Mouse (Mus musculus) liver, embryonic 13.5 days (tissue): ENCODE measurements around the gene Lpin2. TPM values are rescaled to one million over a fixed set of nuclear protein-coding genes. Genes with fewer than 3 reads are reported as not detected.

ENCODE experiments used
- ATAC-seq: fragments of 200-750 bp; cut with Nextera tagmentation; 2 replicates; pipeline ENCODE4 v1.8.0; 2017; ENCODE audit warnings: low read depth, mild to moderate bottlenecking, moderate number of reproducible peaks, moderate library complexity
- DNase-seq: peaks from one replicate; pipeline ENCODE4 v3.0.0; 2022
- H3K27ac ChIP-seq: fragments of 300-500 bp; sonication (generic); 2 replicates; pipeline ENCODE4 v1.5.1; 2015; ENCODE audit warnings: moderate library complexity, mild to moderate bottlenecking, inconsistent platforms
- H3K27me3 ChIP-seq: fragments of 300-500 bp; sonication (generic); 2 replicates; pipeline ENCODE4 v1.6.1; 2015; ENCODE audit warnings: mild to moderate bottlenecking, inconsistent platforms
- H3K36me3 ChIP-seq: fragments of 300-500 bp; sonication (generic); 2 replicates; pipeline ENCODE4 v1.6.1; 2015; ENCODE audit warnings: mild to moderate bottlenecking, inconsistent platforms
- H3K4me1 ChIP-seq: fragments of 300-500 bp; sonication (generic); replicated peaks from 2 replicates; pipeline ENCODE4 v1.6.1; 2015; ENCODE audit warnings: inconsistent platforms
- H3K4me2 ChIP-seq: fragments of 300-500 bp; sonication (generic); 2 replicates; pipeline ENCODE4 v1.6.1; 2015; ENCODE audit warnings: inconsistent platforms, mild to moderate bottlenecking, moderate library complexity
- H3K4me3 ChIP-seq: fragments of 300-500 bp; sonication (generic); replicated peaks from 2 replicates; pipeline ENCODE4 v1.5.1; 2015; ENCODE audit warnings: mild to moderate bottlenecking, inconsistent platforms
- H3K9ac ChIP-seq: fragments of 300-500 bp; sonication (generic); 2 replicates; pipeline ENCODE4 v1.6.1; 2015; ENCODE audit warnings: mild to moderate bottlenecking, inconsistent platforms
- H3K9me3 ChIP-seq: fragments of 300-500 bp; sonication (generic); replicated peaks from 2 replicates; pipeline ENCODE4 v1.6.1; 2016; ENCODE audit warnings: inconsistent platforms
- WGBS: fragments of 180-500 bp; shearing (Covaris S2); methylation state at CpG from one replicate; pipeline ENCODE4 v1.1.7; 2015; ENCODE audit not compliant: insufficient replicate concordance; 5-methylcytosine and 5-hydroxymethylcytosine counted together
- polyA plus RNA-seq: library from polyadenylated mRNA; unstranded; fragments of >200 nt; fragmentation: Nextera tagmentation; extraction: Ambion mirVana; gene quantifications from 2 replicates; pipeline ENCODE4 v1.2.1, GENCODE M21; 2015

Gene Lpin2
- polyA plus RNA-seq, 1 experiment from 2014 or later = 38.0 TPM

GRCm38 (mm10) chr17:71234041-71234594 lies 51.8 kb downstream of the Lpin2 start:
- H3K27ac ChIP-seq = peak overlapping the region; percentile 80
- H3K27me3 ChIP-seq = no peaks in the 10 kb centered on the region
- no peak overlapping the region for H3K4me2 ChIP-seq
- no peak for ATAC-seq
- H3K4me1 ChIP-seq = peaks cover 73% of the 10 kb centered on the region
- no peak for DNase-seq
- H3K9ac ChIP-seq = no peak overlapping the region
- no peaks in the 10 kb centered on the region for H3K9me3 ChIP-seq
- peaks cover 77% of the 10 kb centered on the region for H3K36me3 ChIP-seq
- WGBS = 90% methylated on average over 12 of the region's 12 CpGs
- no peak overlapping the region for H3K4me3 ChIP-seq

GRCm38 (mm10) chr17:71235229-71235958 lies 53.0 kb downstream of the Lpin2 start:
- Histone ChIP-seq H3K36me3 (peaks cover 76% of the 10 kb centered on the region), H3K9ac (peak overlapping the region; percentile 66), H3K4me3 (peak overlapping the region; percentile 7; the same call in 1 of the 2 replicates), H3K27ac (peak overlapping the region; percentile 98), H3K4me2 (peak overlapping the region; percentile 60), H3K4me1 (peaks cover 73% of the 10 kb centered on the region), H3K9me3 (no peaks in the 10 kb centered on the region), H3K27me3 (no peaks in the 10 kb centered on the region)
- ATAC-seq (peak; percentile 99), DNase-seq (peak; percentile 92)
- 26% methylated on average over 12 of the region's 12 CpGs for WGBS

GRCm38 (mm10) chr17:71238494-71238893 lies 56.1 kb downstream of the Lpin2 start:
- Histone ChIP-seq H3K27me3 (no peaks in the 10 kb centered on the region), H3K4me1 (peaks cover 62% of the 10 kb centered on the region), H3K4me3 (no peak overlapping the region), H3K9me3 (no peaks in the 10 kb centered on the region), H3K9ac (peak overlapping the region; percentile 52), H3K36me3 (peaks cover 80% of the 10 kb centered on the region), H3K4me2 (peak overlapping the region; percentile 36), H3K27ac (peak overlapping the region; percentile 98)
- ATAC-seq (peak; percentile 30), DNase-seq (peak; percentile 50)
- 40% methylated on average over 7 of the region's 7 CpGs for WGBS

GRCm38 (mm10) chr17:71240811-71241210 lies 58.5 kb downstream of the Lpin2 start:
- no peak overlapping the region for H3K4me3 ChIP-seq
- no peaks in the 10 kb centered on the region for H3K27me3 ChIP-seq
- H3K9ac ChIP-seq = no peak overlapping the region
- peaks cover 42% of the 10 kb centered on the region for H3K4me1 ChIP-seq
- H3K4me2 ChIP-seq = no peak overlapping the region
- peaks cover 93% of the 10 kb centered on the region for H3K36me3 ChIP-seq
- DNase-seq = no peak
- H3K27ac ChIP-seq = peak overlapping the region; percentile 31; the same call in 1 of the 2 replicates
- no peak for ATAC-seq
- 91% methylated on average over 9 of the region's 9 CpGs for WGBS
- H3K9me3 ChIP-seq = no peaks in the 10 kb centered on the region

GRCm38 (mm10) chr17:71242666-71243065 lies 60.3 kb downstream of the Lpin2 start:
- H3K4me1 ChIP-seq = peaks cover 27% of the 10 kb centered on the region
- no peak overlapping the region for H3K4me2 ChIP-seq
- H3K9ac ChIP-seq = no peak overlapping the region
- H3K4me3 ChIP-seq = no peak overlapping the region
- no peaks in the 10 kb centered on the region for H3K9me3 ChIP-seq
- 91% methylated on average over 7 of the region's 7 CpGs for whole genome bisulfite sequencing
- DNase-seq (no peak), ATAC-seq (no peak)
- peaks cover 98% of the 10 kb centered on the region for H3K36me3 ChIP-seq
- H3K27ac ChIP-seq = peak overlapping the region; percentile 47; the same call in 1 of the 2 replicates
- H3K27me3 ChIP-seq = no peaks in the 10 kb centered on the region

- no peak overlapping the region for H3K4me3 ChIP-seq
These were observed 62.8 kb downstream of the Lpin2 start for GRCm38 (mm10) chr17:71245133-71245532.

GRCm38 (mm10) chr17:71246022-71246421 lies 63.7 kb downstream of the Lpin2 start:
- Histone ChIP-seq H3K27me3 (no peaks in the 10 kb centered on the region), H3K27ac (0 out of 2 replicates have a peak overlapping the region, but pooled peaks have one; percentile 10), H3K9ac (no peak overlapping the region), H3K4me2 (no peak overlapping the region), H3K4me1 (peaks cover 25% of the 10 kb centered on the region), H3K9me3 (no peaks in the 10 kb centered on the region), H3K4me3 (no peak overlapping the region), H3K36me3 (peaks cover 100% of the 10 kb centered on the region)
- WGBS = 88% methylated on average over 4 of the region's 4 CpGs
- DNase-seq (no peak), ATAC-seq (no peak)

More at GRCm38 (mm10) chr17:71245133-71245532, 62.8 kb downstream of the Lpin2 start:
- Histone ChIP-seq H3K9ac (no peak overlapping the region), H3K4me2 (no peak overlapping the region), H3K9me3 (no peaks in the 10 kb centered on the region), H3K4me1 (peaks cover 16% of the 10 kb centered on the region), H3K27ac (no peak overlapping the region), H3K27me3 (no peaks in the 10 kb centered on the region), H3K36me3 (peaks cover 99% of the 10 kb centered on the region)
- 95% methylated on average over 15 of the region's 15 CpGs for WGBS
- DNase-seq (no peak), ATAC-seq (no peak)

- Histone ChIP-seq H3K4me1 (peaks cover 49% of the 10 kb centered on the region), H3K9ac (no peak overlapping the region), H3K27me3 (no peaks in the 10 kb centered on the region), H3K4me3 (no peak overlapping the region), H3K36me3 (peaks cover 100% of the 10 kb centered on the region), H3K9me3 (no peaks in the 10 kb centered on the region), H3K4me2 (no peak overlapping the region), H3K27ac (peak overlapping the region; percentile 73)
- 77% methylated on average over 6 of the region's 6 CpGs for WGBS
- ATAC-seq (no peak), DNase-seq (no peak)
These were observed 66.6 kb downstream of the Lpin2 start for GRCm38 (mm10) chr17:71248963-71249362.

- ATAC-seq (no peak), DNase-seq (no peak)
- H3K4me3 ChIP-seq = no peak overlapping the region
- no peak overlapping the region for H3K9ac ChIP-seq
- no peaks in the 10 kb centered on the region for H3K9me3 ChIP-seq
- peaks cover 60% of the 10 kb centered on the region for H3K4me1 ChIP-seq
- H3K27me3 ChIP-seq = no peaks in the 10 kb centered on the region
- 81% methylated on average over 2 of the region's 2 CpGs for WGBS
- H3K36me3 ChIP-seq = peaks cover 99% of the 10 kb centered on the region
- H3K4me2 ChIP-seq = no peak overlapping the region
- H3K27ac ChIP-seq = peak overlapping the region; percentile 73
These were observed 67.7 kb downstream of the Lpin2 start for GRCm38 (mm10) chr17:71250046-71250445.

GRCm38 (mm10) chr17:71250819-71251600 lies 68.7 kb downstream of the Lpin2 start:
- Histone ChIP-seq H3K4me2 (no peak overlapping the region), H3K4me3 (no peak overlapping the region), H3K27me3 (no peaks in the 10 kb centered on the region), H3K36me3 (peaks cover 99% of the 10 kb centered on the region), H3K4me1 (peaks cover 67% of the 10 kb centered on the region), H3K9ac (0 out of 2 replicates have a peak overlapping the region, but pooled peaks have one; percentile 15), H3K27ac (peak overlapping the region; percentile 73), H3K9me3 (no peaks in the 10 kb centered on the region)
- ATAC-seq = peak; percentile 50
- DNase-seq = no peak
- 74% methylated on average over 16 of the region's 16 CpGs for WGBS

- Histone ChIP-seq H3K9ac (no peak overlapping the region), H3K4me3 (no peak overlapping the region), H3K27me3 (no peaks in the 10 kb centered on the region), H3K4me1 (peaks cover 73% of the 10 kb centered on the region), H3K9me3 (no peaks in the 10 kb centered on the region), H3K27ac (peak overlapping the region; percentile 73), H3K4me2 (no peak overlapping the region), H3K36me3 (peaks cover 99% of the 10 kb centered on the region)
- DNase-seq (no peak), ATAC-seq (no peak)
- WGBS = 69% methylated on average over 6 of the region's 6 CpGs
These were observed 69.2 kb downstream of the Lpin2 start for GRCm38 (mm10) chr17:71251601-71252001.
